Mouse (Mus musculus) heart, adult 9 months (tissue): Measurements from ENCODE around the gene Gmpr.
A peak's percentile ranks its signal among the peaks of the same experiment; 100 is the strongest.

ENCODE experiments used
- DNase-seq, 2 experiments: peaks; one replicate each; pipeline ENCODE4 v3.0.0; 2022; ENCODE audit warnings: low spot score in 2 of 2

The Gmpr gene

GRCm38 (mm10) chr13:45538532-45539204 lies 31.4 kb downstream of the Gmpr start:
- peak; percentile 56 to 65 for DNase-seq

- peak; percentile 54 to 72 for DNase-seq
Measured at GRCm38 (mm10) chr13:45539205-45539568, 31.9 kb downstream of the Gmpr start.

GRCm38 (mm10) chr13:45545974-45546373 lies 38.7 kb downstream of the Gmpr start:
- DNase-seq: no peak

DNA sequence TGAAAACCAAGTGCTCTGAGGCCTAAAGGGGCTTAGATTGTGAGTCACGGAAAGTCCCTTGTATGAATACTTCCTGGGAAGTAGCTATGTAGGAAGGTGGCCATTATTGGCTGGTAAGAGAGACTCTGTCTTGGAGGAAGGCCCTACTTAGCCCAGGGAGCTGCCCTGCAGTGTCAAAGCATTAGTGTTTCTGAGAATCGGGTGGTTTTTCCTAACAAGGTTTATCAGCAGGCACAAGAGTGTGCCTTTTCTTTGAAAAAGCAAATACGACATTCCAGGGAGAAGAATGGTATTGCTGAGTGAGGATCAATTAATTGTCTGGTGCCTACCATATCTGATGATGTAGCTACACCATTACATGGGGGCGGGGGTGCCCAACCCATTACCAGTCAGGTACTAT lies 39.7 kb downstream of the Gmpr start:
- no peak for DNase-seq

DNA sequence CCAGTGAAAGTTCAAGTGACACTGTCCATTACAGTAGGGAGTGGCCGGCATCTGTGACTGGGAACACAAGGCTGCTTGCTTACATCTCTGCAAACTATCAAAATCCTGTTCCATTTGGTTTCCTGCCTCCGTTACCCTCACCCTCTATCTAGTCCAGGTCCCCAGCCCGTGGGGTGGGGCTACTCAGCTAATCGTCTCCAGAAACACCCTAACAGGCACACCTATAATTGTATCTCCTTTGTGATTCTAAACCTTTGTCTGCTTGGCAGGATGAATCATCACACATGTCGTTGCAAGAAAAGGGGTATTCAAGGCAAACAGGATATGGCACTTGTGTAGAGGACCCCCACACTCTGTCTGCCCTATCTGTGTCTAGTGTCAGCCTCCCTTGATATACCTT lies 40.3 kb downstream of the Gmpr start:
- DNase-seq: no peak

GRCm38 (mm10) chr13:45553674-45554073 lies 46.4 kb downstream of the Gmpr start:
- no peak for DNase-seq

DNA sequence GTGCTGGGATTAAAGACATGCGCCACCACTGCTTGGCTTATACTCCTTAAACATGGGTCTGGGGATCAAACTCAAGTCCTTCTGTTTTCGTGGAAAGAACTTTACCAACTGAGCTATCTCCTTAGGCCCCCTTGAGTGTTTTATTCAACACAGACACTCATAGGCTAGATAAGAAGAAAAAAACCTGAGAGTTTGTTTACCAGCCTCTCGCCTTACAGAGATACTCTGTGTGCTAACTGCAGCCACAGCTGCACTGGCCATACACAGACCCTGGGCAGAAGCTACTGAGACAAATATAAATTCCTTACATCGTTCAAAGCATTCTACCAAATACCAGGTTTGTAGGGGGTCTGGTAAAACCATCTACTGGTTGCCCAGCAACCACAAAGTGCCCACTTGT lies 51.1 kb downstream of the Gmpr start:
- no peak for DNase-seq

- no peak for DNase-seq
Measured at GRCm38 (mm10) chr13:45559258-45559657, 52.0 kb downstream of the Gmpr start.

DNA sequence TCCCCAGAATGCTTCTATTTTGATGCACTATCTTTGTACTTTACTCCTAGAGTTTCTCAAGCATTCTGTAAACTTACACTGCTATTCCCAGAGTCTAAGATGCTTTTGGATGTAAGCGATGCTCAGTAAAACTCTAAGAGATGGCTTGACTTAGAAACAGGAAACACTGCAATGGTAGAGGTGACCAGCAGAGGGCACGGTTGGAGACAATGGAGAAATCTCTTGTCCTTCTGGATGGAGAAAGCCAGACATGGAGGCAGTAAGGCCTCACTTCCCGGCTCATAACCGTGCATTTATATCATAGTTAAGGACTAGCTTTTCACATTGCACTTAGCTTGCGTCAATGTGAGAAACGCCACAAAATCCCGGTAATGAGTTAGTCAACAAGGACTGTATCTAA lies 53.3 kb downstream of the Gmpr start:
- DNase-seq: no peak

DNA sequence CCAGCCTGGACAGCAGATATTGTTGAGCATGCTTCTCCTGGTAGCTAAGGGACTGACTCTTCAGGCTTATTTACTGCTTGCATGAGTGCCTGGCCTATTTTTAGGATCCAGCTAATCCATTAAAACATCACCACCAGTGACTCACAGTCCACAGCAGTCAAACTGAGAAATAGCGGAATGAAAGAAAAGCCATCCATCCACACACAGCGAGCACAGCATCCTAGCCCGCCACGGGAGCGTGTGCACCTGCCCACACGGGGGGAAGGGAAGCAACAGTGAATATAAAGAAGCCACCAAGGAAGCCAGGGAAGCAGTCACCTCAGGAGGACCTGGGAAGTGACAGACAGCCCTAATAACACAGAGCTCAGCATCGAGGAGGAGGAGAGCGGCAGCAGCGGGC lies 54.8 kb downstream of the Gmpr start:
- no peak for DNase-seq

GRCm38 (mm10) chr13:45564946-45565345 lies 57.7 kb downstream of the Gmpr start:
- DNase-seq: no peak

GRCm38 (mm10) chr13:45569932-45570331 lies 62.7 kb downstream of the Gmpr start:
- peak in 1 of 2 experiments; percentile 17 for DNase-seq

- peak; percentile 30 to 67 for DNase-seq
Measured at GRCm38 (mm10) chr13:45571795-45572262, 64.6 kb downstream of the Gmpr start.

DNA sequence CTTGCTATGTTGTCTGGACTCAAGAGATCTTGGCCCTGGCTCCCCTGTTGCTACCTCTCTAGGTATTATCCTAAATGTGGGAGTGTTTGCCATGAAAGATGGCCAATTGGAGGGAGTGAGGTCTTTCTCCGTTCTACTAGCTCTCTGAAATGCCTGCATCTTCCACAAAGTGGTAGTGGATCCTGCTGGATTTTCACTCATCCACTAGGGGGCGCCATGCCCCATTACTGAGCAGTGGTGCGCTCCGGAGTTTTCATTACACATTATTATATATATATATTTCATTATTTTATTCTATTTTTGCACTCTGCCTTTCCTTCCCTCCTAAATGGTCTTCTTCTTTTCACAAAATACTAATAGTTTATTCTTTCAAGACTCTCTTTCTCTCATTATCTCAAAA lies 65.5 kb downstream of the Gmpr start:
- DNase-seq: peak in 1 of 2 experiments; percentile 40

GRCm38 (mm10) chr13:45576185-45576584 lies 68.9 kb downstream of the Gmpr start:
- peak; percentile 93 to 94 for DNase-seq

DNA sequence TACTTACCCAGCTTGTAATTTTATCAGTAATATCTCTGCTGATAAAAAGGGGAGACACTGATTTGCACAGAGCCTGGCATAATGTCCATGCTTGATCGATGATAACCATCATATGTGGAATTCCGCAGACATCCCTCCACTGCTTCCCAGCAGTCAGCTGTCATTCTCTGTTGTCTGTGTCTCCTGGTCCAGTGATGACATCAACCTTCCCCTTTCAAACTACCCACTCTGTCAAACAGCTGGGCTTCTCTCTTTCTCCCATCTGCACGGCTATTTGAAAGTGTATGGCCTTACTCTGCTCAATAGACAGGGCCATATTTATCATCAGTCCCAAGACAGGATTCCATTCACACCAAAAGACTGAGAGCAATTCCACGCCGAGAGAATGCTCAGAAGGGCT lies 70.1 kb downstream of the Gmpr start:
- no peak for DNase-seq

DNA sequence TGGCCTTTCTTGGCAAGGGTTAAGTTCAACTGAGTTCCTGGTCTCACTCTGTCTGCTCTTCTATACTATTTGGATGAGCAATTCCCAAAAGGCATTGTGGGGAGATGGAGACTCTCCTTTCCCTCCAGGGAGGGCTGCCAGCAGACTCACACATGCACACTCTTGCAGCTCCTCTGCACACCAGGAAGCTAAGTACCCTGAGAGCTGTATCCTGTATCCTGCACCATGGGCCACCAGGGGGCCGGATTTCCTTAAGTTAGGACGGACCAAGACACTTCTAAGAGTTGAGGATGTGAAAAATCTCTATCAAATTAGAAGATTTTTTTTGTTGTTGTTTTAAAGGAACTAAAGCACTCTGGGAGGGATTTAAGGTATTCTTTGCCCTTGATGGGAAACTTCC lies 70.5 kb downstream of the Gmpr start:
- DNase-seq: peak; percentile 33 to 44

- DNase-seq: no peak
Measured at GRCm38 (mm10) chr13:45579751-45580150, 72.5 kb downstream of the Gmpr start.

DNA sequence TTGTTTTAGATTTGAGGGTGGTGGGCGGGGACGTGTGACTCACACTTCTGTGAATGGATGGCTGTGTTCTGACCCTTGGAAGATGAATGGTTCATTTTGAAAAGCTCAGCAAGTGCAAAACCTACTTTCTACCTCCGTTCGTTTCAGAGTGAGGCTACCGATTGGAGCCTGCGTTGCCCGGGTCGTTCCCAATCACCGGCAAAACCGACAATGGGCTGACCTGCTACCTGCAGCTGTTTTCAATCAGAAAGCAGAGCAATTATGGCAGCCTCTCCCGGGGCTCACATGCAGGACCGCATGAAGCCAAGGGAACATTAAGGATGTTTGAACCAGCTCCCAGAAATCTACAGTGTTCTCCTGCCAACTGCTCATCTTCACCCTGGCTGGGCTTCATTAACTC lies 75.0 kb downstream of the Gmpr start:
- DNase-seq: no peak

DNA sequence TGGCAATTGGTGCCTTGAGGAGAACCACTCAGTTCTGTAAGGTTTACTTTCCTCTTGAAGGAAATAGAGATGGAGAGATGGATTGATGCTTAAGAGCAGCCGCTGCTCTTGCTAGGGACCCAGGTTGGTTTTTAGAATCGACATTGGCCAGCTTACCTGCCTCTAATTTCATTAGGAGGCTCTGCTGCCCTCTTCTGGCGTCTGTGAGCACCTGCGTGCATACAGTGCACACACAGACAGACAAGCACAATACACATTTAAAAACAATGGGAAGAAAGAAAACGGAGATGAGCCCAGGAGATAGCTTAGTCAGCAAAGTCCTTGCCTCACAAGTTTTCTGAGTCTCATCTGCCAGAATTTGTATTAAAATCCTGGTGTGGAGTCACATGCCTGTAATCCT lies 75.8 kb downstream of the Gmpr start:
- no peak for DNase-seq

DNA sequence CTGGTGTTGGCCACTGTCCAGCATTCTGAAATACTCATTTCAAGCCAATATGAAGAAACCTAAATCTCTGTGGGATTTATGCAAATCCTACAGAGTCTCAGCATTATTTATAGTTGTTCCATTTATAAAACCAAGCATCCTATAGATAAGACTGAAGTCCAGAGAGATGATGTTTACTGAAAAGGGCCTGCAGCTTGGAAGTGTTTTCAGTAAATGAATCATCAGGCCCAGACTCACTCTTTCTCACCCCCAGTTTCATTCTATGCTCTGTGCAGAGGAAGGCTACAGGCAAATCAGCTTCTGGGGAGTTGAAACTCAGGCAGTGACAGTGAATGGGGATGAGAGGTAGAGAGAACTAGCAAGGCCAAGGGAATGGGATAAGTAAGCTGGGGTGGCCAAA lies 83.7 kb downstream of the Gmpr start:
- no peak for DNase-seq

DNA sequence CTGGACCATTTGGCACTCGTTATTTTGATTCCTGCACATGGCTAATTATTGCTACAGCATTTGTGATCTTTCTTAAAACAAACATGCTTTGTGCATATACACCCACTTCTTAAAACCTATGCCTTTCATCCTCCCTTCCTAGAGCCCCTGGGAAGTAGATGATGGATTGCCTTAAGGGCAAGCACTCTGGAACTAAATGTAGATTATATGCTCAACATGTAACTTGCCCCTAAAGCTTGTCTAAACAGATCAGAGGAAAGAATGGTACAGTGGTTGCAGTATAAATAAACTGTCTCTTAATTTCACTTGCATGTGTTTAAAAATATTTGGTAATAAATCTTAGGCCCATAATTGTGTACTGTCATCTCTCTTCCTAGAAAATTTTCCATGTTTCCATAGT lies 86.7 kb downstream of the Gmpr start:
- no peak for DNase-seq

- DNase-seq: no peak
Measured at GRCm38 (mm10) chr13:45595416-45595815, 88.2 kb downstream of the Gmpr start.

- DNase-seq: no peak
Measured at GRCm38 (mm10) chr13:45599831-45600230, 92.6 kb downstream of the Gmpr start.
